Mouse (Mus musculus): ENCODE results near the gene Ptprg. TPM values are rescaled to one million over a fixed set of nuclear protein-coding genes. Genes with fewer than 3 reads are reported as not detected.
A peak's percentile ranks its signal among the peaks of the same experiment; 100 is the strongest.

Ptprg gene
- polyA plus RNA-seq, 1 experiment, result 12.1 TPM

- H3K27me3 ChIP-seq (ENCODE audit: control insufficient read depth, insufficient read depth, low read length), result no peaks in the 10 kb centered on the region; the same call in 1 of the 2 replicates
- H3K4me1 ChIP-seq (ENCODE audit: control insufficient read depth, insufficient read depth, low read length), result peaks cover 20% of the 10 kb centered on the region
- H3K27ac ChIP-seq (ENCODE audit: control insufficient read depth, insufficient read depth, low read depth, low read length), result no peak overlapping the region; the same call in 1 of the 2 replicates
- TF ChIP-seq POLR2A (IDR thresholded peaks at IDR 0.05; ENCODE audit: control insufficient read depth, low read depth, low read length) (no peak), CTCF (IDR thresholded peaks at IDR 0.05; ENCODE audit: control insufficient read depth, insufficient read depth, insufficient replicate concordance, low read depth, low read length) (no peak)
- H3K4me3 ChIP-seq (ENCODE audit: control insufficient read depth, low read depth, low read length), result peak overlapping the region; percentile 83
- H3K36me3 ChIP-seq (ENCODE audit: control insufficient read depth, insufficient read depth, low read length), result no peaks in the 10 kb centered on the region
Observed at GRCm38 (mm10) chr14:11555521-11556355, 2.4 kb downstream of the Ptprg start.

GRCm38 (mm10) chr14:11556356-11557130 is 3.2 kb downstream of the Ptprg start:
- no peaks in the 10 kb centered on the region; the same call in 1 of the 2 replicates for H3K27me3 ChIP-seq (ENCODE audit: control insufficient read depth, insufficient read depth, low read length)
- no peak overlapping the region for H3K27ac ChIP-seq (ENCODE audit: control insufficient read depth, insufficient read depth, low read depth, low read length)
- TF ChIP-seq POLR2A (IDR thresholded peaks at IDR 0.05; ENCODE audit: control insufficient read depth, low read depth, low read length) (no peak), CTCF (IDR thresholded peaks at IDR 0.05; ENCODE audit: control insufficient read depth, insufficient read depth, insufficient replicate concordance, low read depth, low read length) (0 out of 2 replicates have a peak, but pooled peaks have one; percentile 13)
- H3K4me1 ChIP-seq (ENCODE audit: control insufficient read depth, insufficient read depth, low read length), result peaks cover 20% of the 10 kb centered on the region
- H3K36me3 ChIP-seq (ENCODE audit: control insufficient read depth, insufficient read depth, low read length), result no peaks in the 10 kb centered on the region
- H3K4me3 ChIP-seq (ENCODE audit: control insufficient read depth, low read depth, low read length), result peak overlapping the region; percentile 83

GRCm38 (mm10) chr14:11558496-11558895 is 5.2 kb downstream of the Ptprg start:
- TF ChIP-seq CTCF (IDR thresholded peaks at IDR 0.05; ENCODE audit: control insufficient read depth, insufficient read depth, insufficient replicate concordance, low read depth, low read length), result no peak
- no peak for TF ChIP-seq POLR2A (IDR thresholded peaks at IDR 0.05; ENCODE audit: control insufficient read depth, low read depth, low read length)
- H3K4me1 ChIP-seq (ENCODE audit: control insufficient read depth, insufficient read depth, low read length), result peaks cover 19% of the 10 kb centered on the region
- no peaks in the 10 kb centered on the region for H3K36me3 ChIP-seq (ENCODE audit: control insufficient read depth, insufficient read depth, low read length)
- H3K4me3 ChIP-seq (ENCODE audit: control insufficient read depth, low read depth, low read length), result no peak overlapping the region
- H3K27ac ChIP-seq (ENCODE audit: control insufficient read depth, insufficient read depth, low read depth, low read length), result no peak overlapping the region
- no peaks in the 10 kb centered on the region; the same call in 1 of the 2 replicates for H3K27me3 ChIP-seq (ENCODE audit: control insufficient read depth, insufficient read depth, low read length)

GRCm38 (mm10) chr14:11560641-11561232 is 7.4 kb downstream of the Ptprg start:
- Histone ChIP-seq H3K27ac (ENCODE audit: control insufficient read depth, insufficient read depth, low read depth, low read length) (no peak overlapping the region), H3K36me3 (ENCODE audit: control insufficient read depth, insufficient read depth, low read length) (no peaks in the 10 kb centered on the region), H3K4me1 (ENCODE audit: control insufficient read depth, insufficient read depth, low read length) (peaks cover 7% of the 10 kb centered on the region), H3K27me3 (ENCODE audit: control insufficient read depth, insufficient read depth, low read length) (no peaks in the 10 kb centered on the region), H3K4me3 (ENCODE audit: control insufficient read depth, low read depth, low read length) (no peak overlapping the region)
- TF ChIP-seq CTCF (IDR thresholded peaks at IDR 0.05; ENCODE audit: control insufficient read depth, insufficient read depth, insufficient replicate concordance, low read depth, low read length) (no peak), POLR2A (IDR thresholded peaks at IDR 0.05; ENCODE audit: control insufficient read depth, low read depth, low read length) (no peak)

GRCm38 (mm10) chr14:11561397-11561796 is 8.1 kb downstream of the Ptprg start:
- Histone ChIP-seq H3K27me3 (ENCODE audit: control insufficient read depth, insufficient read depth, low read length) (no peaks in the 10 kb centered on the region), H3K4me3 (ENCODE audit: control insufficient read depth, low read depth, low read length) (no peak overlapping the region), H3K27ac (ENCODE audit: control insufficient read depth, insufficient read depth, low read depth, low read length) (no peak overlapping the region), H3K4me1 (ENCODE audit: control insufficient read depth, insufficient read depth, low read length) (peaks cover 1% of the 10 kb centered on the region), H3K36me3 (ENCODE audit: control insufficient read depth, insufficient read depth, low read length) (no peaks in the 10 kb centered on the region)
- TF ChIP-seq CTCF (IDR thresholded peaks at IDR 0.05; ENCODE audit: control insufficient read depth, insufficient read depth, insufficient replicate concordance, low read depth, low read length) (no peak), POLR2A (IDR thresholded peaks at IDR 0.05; ENCODE audit: control insufficient read depth, low read depth, low read length) (no peak)

- Histone ChIP-seq H3K36me3 (ENCODE audit: control insufficient read depth, insufficient read depth, low read length) (no peaks in the 10 kb centered on the region), H3K4me1 (ENCODE audit: control insufficient read depth, insufficient read depth, low read length) (no peaks in the 10 kb centered on the region), H3K27ac (ENCODE audit: control insufficient read depth, insufficient read depth, low read depth, low read length) (no peak overlapping the region), H3K27me3 (ENCODE audit: control insufficient read depth, insufficient read depth, low read length) (no peaks in the 10 kb centered on the region), H3K4me3 (ENCODE audit: control insufficient read depth, low read depth, low read length) (no peak overlapping the region)
- no peak for TF ChIP-seq POLR2A (IDR thresholded peaks at IDR 0.05; ENCODE audit: control insufficient read depth, low read depth, low read length)
- no peak for TF ChIP-seq CTCF (IDR thresholded peaks at IDR 0.05; ENCODE audit: control insufficient read depth, insufficient read depth, insufficient replicate concordance, low read depth, low read length)
Observed at GRCm38 (mm10) chr14:11562870-11563269, 9.5 kb downstream of the Ptprg start.

- Histone ChIP-seq H3K27ac (ENCODE audit: control insufficient read depth, insufficient read depth, low read depth, low read length) (no peak overlapping the region), H3K36me3 (ENCODE audit: control insufficient read depth, insufficient read depth, low read length) (no peaks in the 10 kb centered on the region), H3K4me1 (ENCODE audit: control insufficient read depth, insufficient read depth, low read length) (no peaks in the 10 kb centered on the region), H3K4me3 (ENCODE audit: control insufficient read depth, low read depth, low read length) (no peak overlapping the region), H3K27me3 (ENCODE audit: control insufficient read depth, insufficient read depth, low read length) (no peaks in the 10 kb centered on the region)
- TF ChIP-seq CTCF (IDR thresholded peaks at IDR 0.05; ENCODE audit: control insufficient read depth, insufficient read depth, insufficient replicate concordance, low read depth, low read length), result no peak
- no peak for TF ChIP-seq POLR2A (IDR thresholded peaks at IDR 0.05; ENCODE audit: control insufficient read depth, low read depth, low read length)
Observed at GRCm38 (mm10) chr14:11563656-11564055, 10.3 kb downstream of the Ptprg start.
